Mouse (Mus musculus) layer of hippocampus, postnatal 14 days (tissue): ENCODE data around the gene Mpp6. TPM values are rescaled to one million over a fixed set of nuclear protein-coding genes. Genes with fewer than 3 reads are reported as not detected.
A peak's percentile ranks its signal among the peaks of the same experiment; 100 is the strongest.

ENCODE experiments used
- DNase-seq, 2 experiments: peaks; one replicate each; pipeline ENCODE4 v3.0.0; 2021 to 2022; ENCODE audit warnings: low spot score in 2 of 2, mixed read lengths in 1 of 2
- total RNA-seq, 2 experiments: library from RNA; stranded (reverse); gene quantifications; 2 replicates each; pipeline ENCODE4 v1.2.3; 2021

Mpp6 gene
- total RNA-seq, 2 experiments from 2014 or later: 121 to 125 TPM

GRCm38 (mm10) chr6:50139526-50139925, 29.5 kb downstream of the Mpp6 start:
- DNase-seq: no peak

- DNase-seq: no peak
Observed at GRCm38 (mm10) chr6:50146158-50146557, 36.1 kb downstream of the Mpp6 start.

GRCm38 (mm10) chr6:50149378-50149777, 39.3 kb downstream of the Mpp6 start:
- DNase-seq: no peak

GRCm38 (mm10) chr6:50159842-50160241, 49.8 kb downstream of the Mpp6 start:
- DNase-seq: no peak

GRCm38 (mm10) chr6:50163013-50163412, 53.0 kb downstream of the Mpp6 start:
- no peak for DNase-seq

- no peak for DNase-seq
Observed at GRCm38 (mm10) chr6:50168821-50169220, 58.8 kb downstream of the Mpp6 start.

GRCm38 (mm10) chr6:50169771-50170170, 59.7 kb downstream of the Mpp6 start:
- peak in 1 of 2 experiments; percentile 42 for DNase-seq

GRCm38 (mm10) chr6:50175736-50176135, 65.7 kb downstream of the Mpp6 start:
- DNase-seq: no peak

GRCm38 (mm10) chr6:50180189-50180588, 70.1 kb downstream of the Mpp6 start:
- peak in 1 of 2 experiments; percentile 51 for DNase-seq

- DNase-seq: no peak
Observed at GRCm38 (mm10) chr6:50187955-50188354, 77.9 kb downstream of the Mpp6 start.

GRCm38 (mm10) chr6:50189376-50189775, 79.3 kb downstream of the Mpp6 start:
- DNase-seq: no peak

GRCm38 (mm10) chr6:50191605-50192004, 81.6 kb downstream of the Mpp6 start:
- DNase-seq: no peak

- no peak for DNase-seq
Observed at GRCm38 (mm10) chr6:50192169-50192568, 82.1 kb downstream of the Mpp6 start.

GRCm38 (mm10) chr6:50192822-50193221, 82.8 kb downstream of the Mpp6 start:
- DNase-seq: no peak

- DNase-seq: no peak
Observed at GRCm38 (mm10) chr6:50193851-50194250, 83.8 kb downstream of the Mpp6 start.

GRCm38 (mm10) chr6:50204356-50204755, 94.3 kb downstream of the Mpp6 start:
- no peak for DNase-seq

- DNase-seq: no peak
Observed at GRCm38 (mm10) chr6:50205093-50205492, 95.1 kb downstream of the Mpp6 start.

- no peak for DNase-seq
Observed at GRCm38 (mm10) chr6:50214711-50215372, 104.8 kb downstream of the Mpp6 start.

- no peak for DNase-seq
Observed at GRCm38 (mm10) chr6:50215373-50215745, 105.3 kb downstream of the Mpp6 start.

- DNase-seq: no peak
Observed at GRCm38 (mm10) chr6:50215986-50216385, 105.9 kb downstream of the Mpp6 start.

- DNase-seq: no peak
Observed at GRCm38 (mm10) chr6:50218628-50219027, 108.6 kb downstream of the Mpp6 start.

- DNase-seq: no peak
Observed at GRCm38 (mm10) chr6:50219066-50219465, 109.0 kb downstream of the Mpp6 start.

- no peak for DNase-seq
Observed at GRCm38 (mm10) chr6:50220863-50221262, 110.8 kb downstream of the Mpp6 start.
